Mouse (Mus musculus): Measurements from ENCODE around the gene Pltp. TPM values are rescaled to one million over a fixed set of nuclear protein-coding genes. Genes with fewer than 3 reads are reported as not detected.

Pltp gene
- total and polyA plus RNA-seq, 3 experiments: 5.2 to 17.1 TPM; not detected in 1

DNA sequence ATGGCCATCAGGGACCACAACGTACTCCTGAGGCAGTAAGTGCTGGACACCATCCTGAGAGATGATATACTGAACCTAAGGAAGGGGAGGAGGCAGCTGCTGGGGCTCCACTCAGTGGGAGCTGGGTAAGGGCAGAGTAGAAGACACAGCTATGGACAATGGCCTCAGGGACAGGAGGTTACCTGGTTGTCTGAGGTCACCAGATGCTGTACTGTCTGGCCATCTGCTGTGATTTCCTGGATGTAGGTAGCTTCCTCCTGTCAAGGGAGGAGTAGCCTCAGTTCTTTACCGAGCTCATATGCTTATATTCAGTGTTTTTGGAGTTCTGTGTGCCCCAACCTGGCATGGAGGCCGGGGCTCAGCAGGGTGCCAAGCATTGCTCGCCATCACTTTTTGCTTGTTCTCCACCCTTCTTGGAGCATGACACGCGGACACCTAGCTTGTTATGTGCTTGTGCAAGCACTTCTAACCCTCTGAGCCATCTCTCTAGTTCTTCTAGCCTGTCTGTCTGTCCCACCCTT is 35.2 kb upstream of the Pltp start:
- no peaks in the 10 kb centered on the region for H3K9me3 ChIP-seq (replicated peaks; ENCODE audit: insufficient read depth, low read length)
- H3K4me1 ChIP-seq (ENCODE audit: control insufficient read depth in 1 of 2, insufficient read depth in 2 of 2, low read length in 2 of 2): no peaks in the 10 kb centered on the region
- TF ChIP-seq GABPA (IDR thresholded peaks at IDR 0.05; ENCODE audit: low read depth, low read length): no peak
- TF ChIP-seq SIN3A (IDR thresholded peaks at IDR 0.05; ENCODE audit: low read length): no peak
- TF ChIP-seq CTCF (IDR thresholded peaks at IDR 0.05 in 2 of 3, conservative IDR thresholded peaks at IDR 0.05 in 1 of 3; ENCODE audit: control insufficient read depth in 1 of 3, insufficient read depth in 1 of 3, low read depth in 2 of 3, low read length in 3 of 3, poor library complexity in 1 of 3, severe bottlenecking in 1 of 3): no peak
- no peak for TF ChIP-seq HCFC1 (IDR thresholded peaks at IDR 0.05; ENCODE audit: low read depth, low read length)
- no peak for TF ChIP-seq GATA1 (IDR thresholded peaks at IDR 0.05; ENCODE audit: low read depth, low read length)
- TF ChIP-seq ZMIZ1 (IDR thresholded peaks at IDR 0.05; ENCODE audit: low read depth, low read length): no peak
- no peak for TF ChIP-seq MAX (IDR thresholded peaks at IDR 0.05; ENCODE audit: low read length)
- no peak for TF ChIP-seq KAT2A (conservative IDR thresholded peaks at IDR 0.05; ENCODE audit: low read depth, low read length)
- TF ChIP-seq EP300 (IDR thresholded peaks at IDR 0.05; ENCODE audit: low read depth in 1 of 2, low read length in 2 of 2): no peak
- TF ChIP-seq CHD2 (IDR thresholded peaks at IDR 0.05; ENCODE audit: low read length): no peak
- no peak for TF ChIP-seq NRF1 (IDR thresholded peaks at IDR 0.05; ENCODE audit: insufficient read depth, low read depth, low read length, poor library complexity, severe bottlenecking)
- TF ChIP-seq ZKSCAN1 (IDR thresholded peaks at IDR 0.05; ENCODE audit: low read depth, low read length): no peak
- TF ChIP-seq ELF1 (IDR thresholded peaks at IDR 0.05; ENCODE audit: low read depth, low read length): no peak
- TF ChIP-seq MAZ (IDR thresholded peaks at IDR 0.05; ENCODE audit: low read depth, low read length): no peak
- no peak for TF ChIP-seq CHD1 (IDR thresholded peaks at IDR 0.05; ENCODE audit: low read depth, low read length)
- H3K9ac ChIP-seq (ENCODE audit: control insufficient read depth, low read depth, low read length, poor library complexity, severe bottlenecking): no peak overlapping the region
- H3K27me3 ChIP-seq (ENCODE audit: control insufficient read depth in 1 of 2, insufficient read depth in 2 of 2, low read length in 2 of 2): no peaks in the 10 kb centered on the region
- no peak for DNase-seq (ENCODE audit: low read depth, low spot score)
- no peak overlapping the region for H3K4me3 ChIP-seq (ENCODE audit: control insufficient read depth in 1 of 2, insufficient read depth in 1 of 2, low read depth in 2 of 2, low read length in 2 of 2)
- H3K79me2 ChIP-seq (ENCODE audit: control insufficient read depth, insufficient read depth, low read length, poor library complexity): no peaks in the 10 kb centered on the region
- H3K27ac ChIP-seq (ENCODE audit: control insufficient read depth, low read depth, low read length): no peak overlapping the region
- H3K36me3 ChIP-seq (ENCODE audit: control insufficient read depth in 1 of 2, insufficient read depth in 2 of 2, low read length in 2 of 2): no peaks in the 10 kb centered on the region; a peak in 1 of 4 replicates

DNA sequence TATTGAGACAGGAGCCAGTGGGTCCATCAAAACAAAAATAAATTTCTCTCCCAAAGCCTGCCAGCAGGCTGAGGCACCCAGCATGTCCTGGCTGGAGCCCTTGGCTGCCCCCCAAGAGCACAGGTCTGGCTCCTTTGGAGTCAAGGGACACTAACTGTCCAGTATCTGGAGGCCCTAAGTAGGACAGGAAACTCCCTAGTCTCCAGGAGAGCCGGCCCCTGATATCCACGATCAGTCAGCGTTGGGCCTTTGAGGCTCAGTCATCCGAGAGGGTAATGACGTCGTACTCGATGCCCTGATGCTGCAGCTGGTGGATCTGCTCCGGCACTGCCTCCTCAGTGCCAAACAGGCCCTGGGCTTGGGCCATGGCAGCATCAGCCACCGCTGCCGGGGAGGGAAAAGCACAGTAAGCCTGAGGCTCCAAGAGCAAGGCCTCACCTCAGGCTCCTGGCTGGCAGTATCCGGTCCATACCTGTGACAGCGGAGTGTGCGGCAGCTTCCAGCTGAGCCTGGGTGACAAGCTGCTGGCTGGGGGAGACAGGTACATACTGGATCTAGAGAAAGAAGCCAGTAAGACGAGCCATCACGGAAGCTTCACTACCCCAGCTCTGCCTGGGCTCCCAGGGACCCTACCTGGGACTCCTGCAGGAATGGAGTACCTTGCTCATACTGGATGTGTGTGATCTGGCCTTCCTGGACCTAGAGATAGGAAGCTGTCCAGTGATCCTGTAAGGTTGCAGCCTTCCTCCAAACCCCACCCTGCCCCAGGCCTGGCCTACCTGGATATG is 34.6 kb upstream of the Pltp start:
- H3K27me3 ChIP-seq (ENCODE audit: control insufficient read depth in 1 of 2, insufficient read depth in 2 of 2, low read length in 2 of 2): no peaks in the 10 kb centered on the region
- no peaks in the 10 kb centered on the region; a peak in 2 of 4 replicates for H3K36me3 ChIP-seq (ENCODE audit: control insufficient read depth in 1 of 2, insufficient read depth in 2 of 2, low read length in 2 of 2)
- DNase-seq (ENCODE audit: low read depth, low spot score): no peak
- no peak overlapping the region for H3K4me3 ChIP-seq (ENCODE audit: control insufficient read depth in 1 of 2, insufficient read depth in 1 of 2, low read depth in 2 of 2, low read length in 2 of 2)
- H3K9ac ChIP-seq (ENCODE audit: control insufficient read depth, low read depth, low read length, poor library complexity, severe bottlenecking): no peak overlapping the region
- no peaks in the 10 kb centered on the region for H3K79me2 ChIP-seq (ENCODE audit: control insufficient read depth, insufficient read depth, low read length, poor library complexity)
- no peaks in the 10 kb centered on the region for H3K4me1 ChIP-seq (ENCODE audit: control insufficient read depth in 1 of 2, insufficient read depth in 2 of 2, low read length in 2 of 2)
- H3K9me3 ChIP-seq (replicated peaks; ENCODE audit: insufficient read depth, low read length): no peaks in the 10 kb centered on the region
- no peak overlapping the region for H3K27ac ChIP-seq (ENCODE audit: control insufficient read depth, low read depth, low read length)
- TF ChIP-seq CHD1 (IDR thresholded peaks at IDR 0.05; ENCODE audit: low read depth, low read length) (no peak), MXI1 (IDR thresholded peaks at IDR 0.05; ENCODE audit: low read depth, low read length) (no peak), RCOR1 (IDR thresholded peaks at IDR 0.05; ENCODE audit: low read depth, low read length) (no peak)
